Comparison of ENCODE assay signal across 8 mouse cellular contexts in genomic region chr16:30069950-30070770, GRCm38 (mm10). TPM values are rescaled to one million over a fixed set of nuclear protein-coding genes. Genes with fewer than 3 reads are reported as not detected.
DNase-seq lines count a peak whose midpoint lies in the region; ATAC-seq and TF ChIP-seq lines count a peak whose summit lies in the region.

No protein-coding gene starts in this region.

- H3K4me1 ChIP-seq in embryonic fibroblast, embryonic 13.5 days (ENCODE audit: control insufficient read depth, insufficient read depth, low read length) = no peaks in the 10 kb centered on the region
- peaks cover 33% of the 10 kb centered on the region for H3K4me1 ChIP-seq in heart, embryonic 13.5 days
- peaks cover 5% of the 10 kb centered on the region; the same call in 1 of the 2 replicates for H3K4me1 ChIP-seq in kidney, postnatal 0 days (replicated peaks; ENCODE audit: insufficient read depth, low read length)
- peaks cover 8% of the 10 kb centered on the region for H3K4me1 ChIP-seq in liver, embryonic 16.5 days (ENCODE audit: control insufficient read depth, low read depth, low read length)
- H3K4me1 ChIP-seq in neural tube, embryonic 13.5 days (replicated peaks) = peaks cover 52% of the 10 kb centered on the region

- DNase-seq in B cell, adult 2 months = peak; percentile 69 to 74
- DNase-seq in adrenal gland, postnatal 36 days = peak; percentile 95 to 98
- peak; percentile 94 for DNase-seq in kidney, postnatal 0 days (ENCODE audit: low spot score)
- peak; percentile 82 for DNase-seq in testis, postnatal 14 days (ENCODE audit: low spot score)

- peak overlapping the region; percentile 6; the same call in 1 of the 2 replicates for H3K4me3 ChIP-seq in embryonic fibroblast, embryonic 13.5 days (ENCODE audit: insufficient read depth, low read length)
- H3K4me3 ChIP-seq in heart, embryonic 13.5 days = peak overlapping the region; percentile 59
- peak overlapping the region; percentile 32 for H3K4me3 ChIP-seq in kidney, postnatal 0 days (replicated peaks; ENCODE audit: low read depth, low read length)
- peak overlapping the region; percentile 57 for H3K4me3 ChIP-seq in liver, embryonic 16.5 days (ENCODE audit: low read depth, low read length)
- H3K4me3 ChIP-seq in neural tube, embryonic 13.5 days = peak overlapping the region; percentile 45

- H3K9ac ChIP-seq in heart, embryonic 13.5 days = peak overlapping the region; percentile 87
- peak overlapping the region; percentile 67 for H3K9ac ChIP-seq in kidney, postnatal 0 days (ENCODE audit: low read depth, low read length)
- H3K9ac ChIP-seq in liver, embryonic 16.5 days (ENCODE audit: low read depth, low read length) = peak overlapping the region; percentile 54
- peak overlapping the region; percentile 75 for H3K9ac ChIP-seq in neural tube, embryonic 13.5 days

- H3K27ac ChIP-seq in embryonic fibroblast, embryonic 13.5 days (ENCODE audit: insufficient read depth, low read length) = peak overlapping the region; percentile 88
- peak overlapping the region; percentile 97 for H3K27ac ChIP-seq in heart, embryonic 13.5 days (replicated peaks)
- H3K27ac ChIP-seq in kidney, postnatal 0 days = peak overlapping the region; percentile 92
- peak overlapping the region; percentile 87 for H3K27ac ChIP-seq in liver, embryonic 16.5 days (ENCODE audit: low read length)
- peak overlapping the region; percentile 81 for H3K27ac ChIP-seq in neural tube, embryonic 13.5 days (replicated peaks)

- TF ChIP-seq CTCF in embryonic fibroblast, embryonic 13.5 days (IDR thresholded peaks at IDR 0.05; ENCODE audit: borderline replicate concordance, insufficient read depth, low read length) = no peak
- no peak for TF ChIP-seq CTCF in kidney, postnatal 0 days (IDR thresholded peaks at IDR 0.05; ENCODE audit: low read depth)

- H3K9me3 ChIP-seq in heart, embryonic 13.5 days = no peaks in the 10 kb centered on the region
- H3K9me3 ChIP-seq in kidney, postnatal 0 days (replicated peaks; ENCODE audit: low read length) = no peaks in the 10 kb centered on the region
- H3K9me3 ChIP-seq in liver, embryonic 16.5 days (replicated peaks; ENCODE audit: control insufficient read depth, low read length) = no peaks in the 10 kb centered on the region
- no peaks in the 10 kb centered on the region for H3K9me3 ChIP-seq in neural tube, embryonic 13.5 days

- under 1% methylated on average over 56 of the region's 82 CpGs for WGBS in heart, embryonic 13.5 days
- 1% methylated on average over 63 of the region's 82 CpGs for WGBS in kidney, postnatal 0 days
- WGBS in liver, embryonic 16.5 days (ENCODE audit: insufficient replicate concordance) = under 1% methylated on average over 76 of the region's 82 CpGs
- WGBS in neural tube, embryonic 13.5 days = under 1% methylated on average over 80 of the region's 82 CpGs

- no peaks in the 10 kb centered on the region for H3K36me3 ChIP-seq in heart, embryonic 13.5 days
- H3K36me3 ChIP-seq in kidney, postnatal 0 days (ENCODE audit: insufficient read depth, low read length) = no peaks in the 10 kb centered on the region
- H3K36me3 ChIP-seq in liver, embryonic 16.5 days (ENCODE audit: control insufficient read depth, insufficient read depth) = no peaks in the 10 kb centered on the region
- no peaks in the 10 kb centered on the region for H3K36me3 ChIP-seq in neural tube, embryonic 13.5 days

- H3K4me2 ChIP-seq in heart, embryonic 13.5 days = peak overlapping the region; percentile 86
- H3K4me2 ChIP-seq in kidney, postnatal 0 days (ENCODE audit: low read length) = peak overlapping the region; percentile 62
- peak overlapping the region; percentile 65 for H3K4me2 ChIP-seq in liver, embryonic 16.5 days (ENCODE audit: low read depth, low read length)
- H3K4me2 ChIP-seq in neural tube, embryonic 13.5 days = peak overlapping the region; percentile 76

- H3K27me3 ChIP-seq in heart, embryonic 13.5 days (replicated peaks) = peaks cover 11% of the 10 kb centered on the region
- no peaks in the 10 kb centered on the region for H3K27me3 ChIP-seq in kidney, postnatal 0 days (ENCODE audit: insufficient read depth, low read length)
- H3K27me3 ChIP-seq in liver, embryonic 16.5 days (ENCODE audit: control insufficient read depth, insufficient read depth, low read depth, low read length) = peaks cover 59% of the 10 kb centered on the region
- H3K27me3 ChIP-seq in neural tube, embryonic 13.5 days = peaks cover 59% of the 10 kb centered on the region

- ATAC-seq in heart, embryonic 13.5 days (ENCODE audit: extremely low read depth, insufficient number of reproducible peaks, low FRiP score, low TSS enrichment) = peak; percentile 75
- peak; percentile 81 for ATAC-seq in kidney, postnatal 0 days (replicated peaks; ENCODE audit: low FRiP score, low read depth)
- ATAC-seq in liver, embryonic 16.5 days (ENCODE audit: low read depth) = peak; percentile 83
- peak; percentile 65 for ATAC-seq in neural tube, embryonic 13.5 days (ENCODE audit: low read depth)

- TF ChIP-seq POLR2A in embryonic fibroblast, embryonic 13.5 days (IDR thresholded peaks at IDR 0.05; ENCODE audit: low read depth, low read length) = 0 out of 2 replicates have a peak, but pooled peaks have one; percentile 8

RNA-seq across cellular contexts. Expression of gene Hes1, which starts 6.0 kb away (rescaled TPM):
- total RNA-seq in adrenal gland, postnatal 36 days (2021) = 10 to 100 TPM; 19.2 to 26.1 TPM
- polyA plus RNA-seq in embryonic fibroblast, embryonic 13.5 days (2011; ENCODE audit: insufficient read length, low read depth, missing spikeins) = 88.5 and 106 TPM in 2 replicates
- 19.9 and 21.4 TPM in 2 replicates for polyA plus RNA-seq in heart, embryonic 13.5 days (2015; fragmentation: Nextera tagmentation; extraction: Ambion mirVana)
- polyA plus RNA-seq in kidney, postnatal 0 days (2015; fragmentation: Nextera tagmentation; extraction: Ambion mirVana) = 87.1 and 102 TPM in 2 replicates
- polyA plus RNA-seq in liver, embryonic 16.5 days (2015; fragmentation: Nextera tagmentation; extraction: Ambion mirVana) = 4.6 and 4.7 TPM in 2 replicates
- polyA plus RNA-seq in neural tube, embryonic 13.5 days (2015; fragmentation: Nextera tagmentation; extraction: Ambion mirVana) = 19.4 and 25.5 TPM in 2 replicates

Comparison
In these comparisons a context has a peak if more than half of its experiments do, and no peak if none do; other contexts are left out.
1. Peak in every context shown above with its lines: DNase-seq, ATAC-seq, H3K4me3 ChIP-seq and H3K27ac ChIP-seq.
2. H3K4me3 ChIP-seq: peak in every context shown above with its lines; median percentile 59 in heart, embryonic 13.5 days; 57 in liver, embryonic 16.5 days; 45 in neural tube, embryonic 13.5 days; 32 in kidney, postnatal 0 days; 6 in embryonic fibroblast, embryonic 13.5 days.